Mouse (Mus musculus) lung, embryonic 14.5 days (tissue): ENCODE data around the gene Myo10. TPM values are rescaled to one million over a fixed set of nuclear protein-coding genes. Genes with fewer than 3 reads are reported as not detected.
A peak's percentile ranks its signal among the peaks of the same experiment; 100 is the strongest.

ENCODE experiments used
- ATAC-seq: fragments of 200-750 bp; cut with Nextera tagmentation; 2 replicates; pipeline ENCODE4 v1.8.0; 2017; ENCODE audit warnings: mild to moderate bottlenecking, moderate TSS enrichment, moderate library complexity; ENCODE audit not compliant: insufficient read depth
- DNase-seq: peaks from one replicate; pipeline ENCODE4 v3.0.0-alpha.2; 2015
- H3K27ac ChIP-seq: fragments of 300-500 bp; sonication (generic); 2 replicates; pipeline ENCODE4 v1.5.1; 2014; ENCODE audit warnings: low read depth, mild to moderate bottlenecking, moderate library complexity
- H3K27me3 ChIP-seq: fragments of 300-500 bp; sonication (generic); 2 replicates; pipeline ENCODE4 v1.6.1; 2014; ENCODE audit warnings: low read length, control low read depth; ENCODE audit not compliant: insufficient read depth
- H3K36me3 ChIP-seq: fragments of 300-500 bp; sonication (generic); 2 replicates; pipeline ENCODE4 v1.6.1; 2014; ENCODE audit warnings: control low read depth; ENCODE audit not compliant: insufficient read depth
- H3K4me1 ChIP-seq: fragments of 300-500 bp; sonication (generic); 2 replicates; pipeline ENCODE4 v1.6.1; 2014; ENCODE audit warnings: antibody characterized with exemption, control low read depth; ENCODE audit not compliant: insufficient read depth
- H3K4me2 ChIP-seq: fragments of 300-500 bp; sonication (generic); 2 replicates; pipeline ENCODE4 v1.6.1; 2014; ENCODE audit warnings: mild to moderate bottlenecking
- H3K4me3 ChIP-seq: fragments of 300-500 bp; sonication (generic); 2 replicates; pipeline ENCODE4 v1.5.1; 2014; ENCODE audit warnings: low read depth, low read length
- H3K9ac ChIP-seq: fragments of 300-500 bp; sonication (generic); 2 replicates; pipeline ENCODE4 v1.6.1; 2014
- H3K9me3 ChIP-seq: fragments of 300-500 bp; sonication (generic); 2 replicates; pipeline ENCODE4 v1.6.1; 2016; ENCODE audit warnings: low read depth, low read length, control low read depth
- CTCF ChIP-seq: IDR thresholded peaks from 2 replicates; pipeline ENCODE4 v1.5.1; 2016; ENCODE audit warnings: antibody characterized with exemption, low read depth
- WGBS: fragments of 180-500 bp; shearing (Covaris S2); extraction: QIAGEN DNeasy Blood & Tissue Kit; methylation state at CpG from one replicate; pipeline ENCODE4 v1.1.7; 2014; 5-methylcytosine and 5-hydroxymethylcytosine counted together
- polyA plus RNA-seq: library from polyadenylated mRNA; unstranded; fragments of >200 nt; fragmentation: Nextera tagmentation; extraction: Ambion mirVana; gene quantifications from 2 replicates; pipeline ENCODE4 v1.2.1, GENCODE M21; 2014

Gene Myo10
- polyA plus RNA-seq, 1 experiment from 2014 or later = 54.8 TPM

DNA sequence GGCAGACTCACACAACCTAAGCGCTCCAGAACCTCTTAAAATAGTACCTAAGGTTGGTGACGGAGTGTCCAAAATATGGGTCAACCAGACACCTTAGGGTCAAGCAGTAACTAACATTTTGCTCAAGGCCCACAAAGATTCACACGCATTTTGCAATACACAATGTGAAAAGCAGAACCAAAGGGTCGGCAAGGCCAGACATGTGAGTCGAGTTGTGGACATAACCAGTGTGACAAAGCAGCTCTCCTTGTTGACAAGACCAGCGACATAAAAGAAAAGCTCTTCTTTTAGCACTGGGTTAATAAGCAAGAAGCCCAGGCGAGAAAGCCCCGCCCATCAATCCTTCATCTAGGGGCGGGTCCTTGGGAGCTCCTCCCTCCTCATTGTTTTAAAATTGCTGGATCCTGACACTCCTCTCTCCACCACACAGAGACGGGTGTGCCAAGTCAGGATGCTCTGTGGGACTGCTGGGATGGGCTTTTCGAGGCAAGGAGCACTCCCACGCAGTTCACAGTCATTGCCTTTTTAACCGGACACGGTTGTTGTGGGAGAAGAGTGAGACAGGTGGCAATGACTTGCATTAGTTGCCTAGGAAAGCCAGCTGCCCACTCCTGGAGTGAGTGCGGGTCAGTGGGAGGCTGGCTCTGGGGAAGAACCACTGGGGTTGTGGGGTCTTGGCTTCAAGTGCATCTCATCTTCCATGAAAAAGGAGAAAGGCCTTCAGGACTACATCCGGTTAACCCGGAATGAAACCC lies 212.8 kb downstream of the Myo10 start:
- Histone ChIP-seq H3K9me3 (no peaks in the 10 kb centered on the region), H3K27ac (no peak overlapping the region), H3K4me1 (no peaks in the 10 kb centered on the region), H3K27me3 (no peaks in the 10 kb centered on the region), H3K4me3 (no peak overlapping the region), H3K36me3 (no peaks in the 10 kb centered on the region), H3K9ac (no peak overlapping the region), H3K4me2 (no peak overlapping the region)
- no peak for TF ChIP-seq CTCF
- no peak for DNase-seq
- ATAC-seq = no peak
- 81% methylated on average over 17 of the region's 17 CpGs for WGBS

DNA sequence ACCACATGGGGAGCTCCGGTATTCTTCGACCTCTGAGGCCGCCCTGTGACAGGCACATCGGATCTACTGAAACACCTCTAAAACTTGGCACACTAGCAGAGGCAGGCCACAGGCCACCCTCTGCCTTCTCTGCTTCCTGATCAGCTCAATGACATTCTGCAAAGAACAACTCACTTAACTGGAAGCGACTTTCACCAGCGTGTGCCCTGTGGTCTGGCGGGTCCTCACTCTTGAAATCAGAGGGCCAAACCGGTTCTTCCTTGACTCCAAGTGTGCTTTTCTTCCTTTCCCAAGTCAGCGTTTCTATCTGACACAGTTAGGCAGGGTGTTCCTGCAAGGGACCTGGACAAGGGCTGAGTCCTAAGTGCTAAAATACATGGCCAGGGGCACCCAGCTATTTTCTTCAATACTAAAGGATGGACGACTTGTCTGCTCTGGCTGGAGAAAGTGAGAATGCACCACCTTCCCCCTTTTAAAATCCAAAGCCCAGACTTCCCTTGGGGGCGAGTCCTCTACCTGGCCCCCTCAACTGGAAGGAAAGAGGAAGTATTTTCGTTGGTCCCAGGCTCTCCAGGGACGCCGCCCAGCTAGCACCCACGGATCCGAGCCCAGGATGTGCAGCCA lies 220.2 kb downstream of the Myo10 start:
- DNase-seq (no peak), ATAC-seq (peak; percentile 48)
- H3K27ac ChIP-seq = no peak overlapping the region
- no peak for TF ChIP-seq CTCF
- no peaks in the 10 kb centered on the region for H3K9me3 ChIP-seq
- H3K27me3 ChIP-seq = peaks cover 25% of the 10 kb centered on the region; the same call in 1 of the 2 replicates
- 9% methylated on average over 16 of the region's 16 CpGs for WGBS
- H3K4me1 ChIP-seq = no peaks in the 10 kb centered on the region
- H3K4me2 ChIP-seq = peak overlapping the region; percentile 90
- peak overlapping the region; percentile 65 for H3K9ac ChIP-seq
- peak overlapping the region; percentile 70 for H3K4me3 ChIP-seq
- H3K36me3 ChIP-seq = no peaks in the 10 kb centered on the region

DNA sequence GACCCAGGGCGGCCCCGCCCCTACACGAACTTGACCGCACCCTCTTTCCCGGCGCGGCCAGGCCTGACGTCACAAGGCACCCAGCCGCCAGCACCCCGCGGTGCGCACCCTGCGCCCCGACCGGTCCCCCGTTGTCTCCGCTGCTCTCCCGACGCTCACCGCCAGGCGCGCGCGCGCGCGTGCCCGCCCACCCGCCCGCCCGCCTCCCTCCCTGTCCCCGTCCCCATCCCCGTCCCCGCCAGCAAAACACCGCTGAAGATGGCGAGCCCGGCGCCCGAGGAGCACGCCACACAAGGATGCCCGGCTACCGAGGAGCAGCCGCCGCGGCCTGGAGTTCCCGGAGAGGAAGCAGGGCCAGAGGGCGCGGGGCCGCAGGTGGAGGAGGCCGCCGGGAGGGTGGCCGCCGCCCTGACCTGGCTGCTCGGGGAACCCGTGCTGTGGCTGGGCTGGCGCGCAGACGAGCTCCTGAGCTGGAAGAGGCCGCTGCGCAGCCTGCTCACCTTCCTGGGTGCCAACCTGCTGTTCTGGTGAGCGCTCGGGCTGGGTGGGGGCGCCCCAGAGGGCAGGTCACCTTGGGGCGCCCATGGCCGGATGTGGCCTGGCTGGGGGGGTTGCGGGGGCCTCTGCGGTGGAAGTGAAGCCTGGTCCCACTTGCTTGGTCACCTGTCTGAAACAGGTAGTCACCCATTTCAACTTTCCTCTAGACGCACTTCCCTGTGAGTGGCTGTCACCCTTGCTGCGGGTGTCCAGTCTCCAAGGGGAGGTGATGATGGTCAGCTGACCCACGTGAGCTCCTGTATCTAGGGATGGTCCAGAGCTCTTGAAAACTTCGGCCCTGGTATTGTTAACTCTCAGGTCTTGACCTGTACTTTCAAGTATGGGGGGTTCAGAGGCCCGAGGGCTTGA lies 221.0 kb downstream of the Myo10 start, which contains the start of gene Retreg1:
Gene Retreg1 (plus strand): TSS at position 95 of the 906 bp plus-strand sequence.
- WGBS = 2% methylated on average over 63 of the region's 72 CpGs
- Histone ChIP-seq H3K9ac (peak within 1 kb of the TSS; percentile 65), H3K9me3 (no peaks in the 10 kb centered on the region), H3K27ac (peak within 1 kb of the TSS; percentile 54; the same call in 1 of the 2 replicates), H3K4me2 (peak within 1 kb of the TSS; percentile 90), H3K27me3 (peaks cover 25% of the 10 kb centered on the region; the same call in 1 of the 2 replicates), H3K4me1 (no peaks in the 10 kb centered on the region), H3K4me3 (peak within 1 kb of the TSS; percentile 70), H3K36me3 (no peaks in the 10 kb centered on the region)
- DNase-seq (peak; percentile 63), ATAC-seq (peak; percentile 84)
- TF ChIP-seq CTCF = no peak

DNA sequence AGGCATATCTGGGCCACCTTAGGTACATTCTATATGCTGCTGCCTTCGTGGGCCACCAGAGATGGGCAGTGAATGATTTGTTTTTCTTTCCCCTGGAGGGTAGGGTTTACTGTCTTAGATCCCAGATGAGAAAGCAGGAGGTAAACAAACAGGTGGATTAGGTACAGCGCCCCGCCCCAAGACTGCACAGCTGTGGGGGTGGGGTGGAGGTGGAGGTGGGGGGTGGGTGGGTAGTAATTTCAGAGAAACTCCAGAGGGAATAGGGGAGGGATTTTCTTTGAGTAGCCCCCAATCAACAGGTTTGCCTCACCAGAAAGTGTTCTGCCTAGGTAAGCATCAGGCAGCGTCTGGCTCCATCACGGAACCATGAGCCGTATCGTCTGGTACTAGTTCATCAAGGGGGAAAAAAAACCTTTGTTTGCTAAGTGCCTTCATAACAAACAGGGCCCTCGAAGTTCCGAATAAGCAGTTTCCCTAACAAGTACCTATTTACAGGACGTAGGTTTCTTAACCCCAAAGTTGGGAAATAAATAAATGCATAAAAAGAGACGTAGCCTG lies 221.8 kb downstream of the Myo10 start:
- 16% methylated on average over 11 of the region's 11 CpGs for WGBS
- Histone ChIP-seq H3K9ac (no peak overlapping the region), H3K9me3 (no peaks in the 10 kb centered on the region), H3K4me3 (peak overlapping the region; percentile 70), H3K4me2 (peak overlapping the region; percentile 90), H3K36me3 (no peaks in the 10 kb centered on the region), H3K4me1 (no peaks in the 10 kb centered on the region), H3K27ac (no peak overlapping the region), H3K27me3 (peaks cover 25% of the 10 kb centered on the region; the same call in 1 of the 2 replicates)
- no peak for DNase-seq
- no peak for ATAC-seq
- TF ChIP-seq CTCF = no peak

DNA sequence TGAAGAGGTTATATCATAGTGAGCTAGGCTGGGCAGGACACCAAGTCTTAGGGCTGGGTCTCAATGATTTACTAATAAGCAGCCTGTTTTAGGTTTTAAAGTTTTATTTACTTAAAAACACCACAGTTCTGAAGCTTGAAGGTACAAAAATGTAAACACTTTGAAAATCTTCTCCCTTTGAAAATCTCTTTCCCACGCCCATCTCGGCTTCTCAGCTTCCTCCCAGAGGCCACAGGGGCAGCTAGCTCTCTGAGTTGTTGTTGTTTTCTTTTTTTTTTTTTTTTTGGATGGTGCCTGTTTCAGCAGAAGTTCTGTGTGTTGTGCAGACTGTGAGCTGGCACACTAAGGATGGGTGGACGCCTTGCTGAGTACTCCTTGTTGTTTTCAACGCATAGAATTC lies 222.4 kb downstream of the Myo10 start:
- Histone ChIP-seq H3K4me1 (no peaks in the 10 kb centered on the region), H3K27me3 (peaks cover 25% of the 10 kb centered on the region; the same call in 1 of the 2 replicates), H3K9ac (no peak overlapping the region), H3K4me2 (peak overlapping the region; percentile 90; the same call in 1 of the 2 replicates), H3K36me3 (no peaks in the 10 kb centered on the region), H3K27ac (no peak overlapping the region), H3K4me3 (no peak overlapping the region), H3K9me3 (no peaks in the 10 kb centered on the region)
- DNase-seq (no peak), ATAC-seq (no peak)
- 43% methylated on average over 4 of the region's 4 CpGs for WGBS
- no peak for TF ChIP-seq CTCF

DNA sequence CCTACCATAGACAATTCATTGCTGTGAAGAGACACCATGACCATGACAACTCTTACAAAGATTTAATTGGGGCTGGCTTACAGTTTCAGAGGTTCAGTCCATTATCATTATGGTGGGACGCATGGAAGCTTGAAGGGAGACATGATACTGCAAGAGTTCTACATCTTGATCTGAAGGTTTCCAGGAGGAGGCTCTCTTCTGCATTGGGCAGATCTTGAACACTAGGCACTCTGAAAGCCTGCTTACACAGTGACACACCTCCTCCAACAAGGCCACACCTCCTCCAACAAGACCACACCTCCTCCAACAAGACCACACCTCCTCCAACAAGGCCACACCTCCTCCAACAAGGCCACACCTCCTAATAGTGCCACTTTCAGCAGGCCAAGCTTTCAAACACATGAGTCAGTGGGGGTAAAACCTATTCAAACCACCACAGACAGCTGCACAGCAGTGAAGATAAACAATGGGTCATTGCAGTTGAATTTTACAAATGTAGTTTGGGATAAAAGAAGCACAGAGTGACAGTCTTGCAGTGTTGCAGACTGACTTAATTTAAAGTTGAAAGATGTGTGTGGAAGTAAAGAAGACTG lies 225.3 kb downstream of the Myo10 start:
- Histone ChIP-seq H3K4me3 (no peak overlapping the region), H3K27ac (no peak overlapping the region), H3K9ac (no peak overlapping the region), H3K4me2 (no peak overlapping the region), H3K9me3 (no peaks in the 10 kb centered on the region), H3K36me3 (no peaks in the 10 kb centered on the region), H3K4me1 (no peaks in the 10 kb centered on the region), H3K27me3 (peaks cover 11% of the 10 kb centered on the region; the same call in 1 of the 2 replicates)
- WGBS = 83% methylated on average over 1 of the region's 1 CpGs
- no peak for TF ChIP-seq CTCF
- DNase-seq = no peak
- no peak for ATAC-seq
